Mouse (Mus musculus): ENCODE data around the gene 4931406P16Rik. TPM values are rescaled to one million over a fixed set of nuclear protein-coding genes. Genes with fewer than 3 reads are reported as not detected.
A peak's percentile ranks its signal among the peaks of the same experiment; 100 is the strongest.

The 4931406P16Rik gene
- total RNA-seq, 4 experiments from 2014 or later = 41.2 to 45.6 (median 41.6) TPM

GRCm38 (mm10) chr7:34312786-34313442 is 437 bp downstream of the 4931406P16Rik start:
- DNase-seq (ENCODE audit: low spot score in 2 of 2) = peak in 1 of 2 experiments; percentile 8

- DNase-seq (ENCODE audit: low spot score in 2 of 2) = no peak
Observed at GRCm38 (mm10) chr7:34309186-34309764, 4.1 kb downstream of the 4931406P16Rik start.

GRCm38 (mm10) chr7:34308586-34308985 is 4.8 kb downstream of the 4931406P16Rik start:
- DNase-seq (ENCODE audit: low spot score in 2 of 2) = no peak

GRCm38 (mm10) chr7:34305454-34305853 is 7.9 kb downstream of the 4931406P16Rik start:
- no peak for DNase-seq (ENCODE audit: low spot score in 2 of 2)

GRCm38 (mm10) chr7:34302651-34303050 is 10.7 kb downstream of the 4931406P16Rik start:
- DNase-seq (ENCODE audit: low spot score in 2 of 2) = no peak

GRCm38 (mm10) chr7:34301952-34302351 is 11.4 kb downstream of the 4931406P16Rik start:
- DNase-seq (ENCODE audit: low spot score in 2 of 2) = no peak

GRCm38 (mm10) chr7:34298818-34299217 is 14.5 kb downstream of the 4931406P16Rik start:
- no peak for DNase-seq (ENCODE audit: low spot score in 2 of 2)

GRCm38 (mm10) chr7:34296124-34296523 is 17.2 kb downstream of the 4931406P16Rik start:
- DNase-seq (ENCODE audit: low spot score in 2 of 2) = no peak

GRCm38 (mm10) chr7:34292633-34293032 is 20.7 kb downstream of the 4931406P16Rik start:
- DNase-seq (ENCODE audit: low spot score in 2 of 2) = no peak

- DNase-seq (ENCODE audit: low spot score in 2 of 2) = no peak
Observed at GRCm38 (mm10) chr7:34291265-34291664, 22.1 kb downstream of the 4931406P16Rik start.

- DNase-seq (ENCODE audit: low spot score in 2 of 2) = no peak
Observed at GRCm38 (mm10) chr7:34290450-34291151, 22.8 kb downstream of the 4931406P16Rik start.

GRCm38 (mm10) chr7:34277656-34278055 is 35.7 kb downstream of the 4931406P16Rik start:
- no peak for DNase-seq (ENCODE audit: low spot score in 2 of 2)

- no peak for DNase-seq (ENCODE audit: low spot score in 2 of 2)
Observed at GRCm38 (mm10) chr7:34276066-34276465, 37.3 kb downstream of the 4931406P16Rik start.

GRCm38 (mm10) chr7:34272465-34272864 is 40.9 kb downstream of the 4931406P16Rik start:
- DNase-seq (ENCODE audit: low spot score in 2 of 2) = no peak

GRCm38 (mm10) chr7:34268463-34268862 is 44.9 kb downstream of the 4931406P16Rik start:
- no peak for DNase-seq (ENCODE audit: low spot score in 2 of 2)

- DNase-seq (ENCODE audit: low spot score in 2 of 2) = no peak
Observed at GRCm38 (mm10) chr7:34266421-34266820, 46.9 kb downstream of the 4931406P16Rik start.

GRCm38 (mm10) chr7:34265876-34266346 is 47.4 kb downstream of the 4931406P16Rik start:
- peak; percentile 53 to 68 for DNase-seq (ENCODE audit: low spot score in 2 of 2)

- DNase-seq (ENCODE audit: low spot score in 2 of 2) = no peak
Observed at GRCm38 (mm10) chr7:34263437-34263836, 49.9 kb downstream of the 4931406P16Rik start.

- DNase-seq (ENCODE audit: low spot score in 2 of 2) = no peak
Observed at GRCm38 (mm10) chr7:34258407-34258806, 54.9 kb downstream of the 4931406P16Rik start.

GRCm38 (mm10) chr7:34257279-34257678 is 56.1 kb downstream of the 4931406P16Rik start:
- no peak for DNase-seq (ENCODE audit: low spot score in 2 of 2)

GRCm38 (mm10) chr7:34255916-34256315 is 57.4 kb downstream of the 4931406P16Rik start:
- DNase-seq (ENCODE audit: low spot score in 2 of 2) = no peak

- no peak for DNase-seq (ENCODE audit: low spot score in 2 of 2)
Observed at GRCm38 (mm10) chr7:34255137-34255536, 58.2 kb downstream of the 4931406P16Rik start.
